Mouse (Mus musculus): ENCODE data around the gene Aloxe3.

- TF ChIP-seq CTCF (IDR thresholded peaks at IDR 0.05; ENCODE audit: control insufficient read depth, insufficient read depth, low read length) (no peak), POLR2A (IDR thresholded peaks at IDR 0.05; ENCODE audit: borderline replicate concordance, control insufficient read depth, low read depth, low read length) (no peak)
Measured at GRCm38 (mm10) chr11:69091566-69092385, 33.9 kb upstream of the Aloxe3 start.

Measured in bone marrow, adult 2 months (tissue).